Mouse (Mus musculus): Measurements from ENCODE around the gene Tspyl3. TPM values are rescaled to one million over a fixed set of nuclear protein-coding genes. Genes with fewer than 3 reads are reported as not detected.
A peak's percentile ranks its signal among the peaks of the same experiment; 100 is the strongest.

Tspyl3 gene
- polyA plus RNA-seq, 1 experiment from 2014 or later: 3.5 TPM

DNA sequence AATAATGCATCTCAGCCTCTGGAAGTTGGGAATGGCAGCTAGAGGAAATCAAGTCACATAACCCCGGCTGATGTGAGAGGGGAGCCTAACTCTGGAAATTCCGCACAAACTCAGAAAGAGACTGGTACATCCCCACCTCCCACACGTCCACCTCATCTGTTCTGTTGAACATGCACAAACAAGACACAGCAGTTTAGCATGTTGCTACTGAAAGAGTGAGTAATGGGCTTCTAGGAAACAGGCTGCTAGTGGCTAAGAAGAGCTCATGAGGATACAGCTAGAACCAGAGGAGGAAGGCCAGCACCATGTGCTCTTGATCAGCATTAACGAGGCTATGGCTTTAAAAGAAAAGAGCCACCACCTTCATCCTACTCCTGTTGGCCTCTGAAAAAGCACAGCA lies 12.7 kb upstream of the Tspyl3 start:
- Histone ChIP-seq H3K4me3 (ENCODE audit: low read depth, low read length) (peak overlapping the region; percentile 6; the same call in 1 of the 2 replicates), H3K27me3 (replicated peaks; ENCODE audit: control insufficient read depth, insufficient read depth, low read length) (no peaks in the 10 kb centered on the region), H3K36me3 (ENCODE audit: control insufficient read depth, insufficient read depth) (peaks cover 37% of the 10 kb centered on the region), H3K27ac (ENCODE audit: low read depth, low read length) (peak overlapping the region; percentile 81), H3K4me2 (replicated peaks; ENCODE audit: low read depth) (peak overlapping the region; percentile 77), H3K9me3 (ENCODE audit: control insufficient read depth) (no peaks in the 10 kb centered on the region), H3K9ac (ENCODE audit: low read depth, low read length) (peak overlapping the region; percentile 27), H3K4me1 (replicated peaks; ENCODE audit: control insufficient read depth, insufficient read depth, low read length) (peaks cover 13% of the 10 kb centered on the region; the same call in 1 of the 2 replicates)
- ATAC-seq: no peak
- WGBS: 44% methylated on average over 4 of the region's 4 CpGs
- no peak for TF ChIP-seq CTCF (IDR thresholded peaks at IDR 0.05; ENCODE audit: low read depth)

DNA sequence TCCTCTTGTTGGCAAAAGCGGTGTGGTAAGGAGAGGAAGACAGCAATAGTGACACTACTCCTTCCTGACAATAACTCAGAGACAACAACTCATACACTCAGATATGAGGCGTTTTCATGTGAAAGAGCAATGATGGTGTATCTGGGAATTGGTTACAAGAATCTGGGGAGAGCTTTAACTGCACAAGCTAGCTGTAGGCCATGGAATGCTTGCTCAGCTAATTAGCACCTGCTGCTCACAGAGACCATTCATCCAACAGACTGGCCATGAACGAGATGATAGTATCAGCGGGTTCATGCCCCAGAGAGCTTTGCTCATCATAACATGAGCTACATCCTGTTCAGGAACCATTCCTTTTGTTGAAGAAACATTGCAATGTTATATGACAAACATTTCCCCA lies 12.0 kb upstream of the Tspyl3 start:
- peaks cover 12% of the 10 kb centered on the region; the same call in 1 of the 2 replicates for H3K4me1 ChIP-seq (replicated peaks; ENCODE audit: control insufficient read depth, insufficient read depth, low read length)
- no peak overlapping the region for H3K4me3 ChIP-seq (ENCODE audit: low read depth, low read length)
- peaks cover 42% of the 10 kb centered on the region for H3K36me3 ChIP-seq (ENCODE audit: control insufficient read depth, insufficient read depth)
- peak overlapping the region; percentile 27; the same call in 1 of the 2 replicates for H3K9ac ChIP-seq (ENCODE audit: low read depth, low read length)
- H3K4me2 ChIP-seq (replicated peaks; ENCODE audit: low read depth): peak overlapping the region; percentile 77
- TF ChIP-seq CTCF (IDR thresholded peaks at IDR 0.05; ENCODE audit: low read depth): no peak
- WGBS: 44% methylated on average over 4 of the region's 4 CpGs
- no peak overlapping the region for H3K27ac ChIP-seq (ENCODE audit: low read depth, low read length)
- no peaks in the 10 kb centered on the region for H3K9me3 ChIP-seq (ENCODE audit: control insufficient read depth)
- no peaks in the 10 kb centered on the region for H3K27me3 ChIP-seq (replicated peaks; ENCODE audit: control insufficient read depth, insufficient read depth, low read length)
- ATAC-seq: no peak

DNA sequence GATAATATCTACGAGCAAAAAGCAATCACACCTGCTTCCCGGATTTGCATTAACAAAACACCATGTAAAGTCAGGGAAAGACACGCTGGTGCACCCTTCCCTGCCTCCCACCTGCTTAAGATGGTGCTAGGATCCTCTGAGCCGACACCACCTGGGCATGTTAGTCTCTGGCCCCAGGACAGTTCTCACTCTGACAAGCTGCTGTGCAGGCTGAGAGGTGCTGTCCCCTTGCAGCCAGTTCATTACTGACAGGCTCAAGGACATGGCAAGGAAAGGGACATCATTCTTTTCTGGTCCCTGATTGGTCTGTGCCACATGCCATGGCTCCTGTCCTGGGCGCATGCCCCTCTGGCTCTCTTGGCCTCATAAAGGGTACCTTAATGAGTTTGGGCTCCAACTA lies 3.3 kb upstream of the Tspyl3 start:
- no peak for ATAC-seq
- H3K4me2 ChIP-seq (replicated peaks; ENCODE audit: low read depth): no peak overlapping the region
- H3K9me3 ChIP-seq (ENCODE audit: control insufficient read depth): no peaks in the 10 kb centered on the region
- no peak for TF ChIP-seq CTCF (IDR thresholded peaks at IDR 0.05; ENCODE audit: low read depth)
- WGBS: 76% methylated on average over 5 of the region's 5 CpGs
- H3K27me3 ChIP-seq (replicated peaks; ENCODE audit: control insufficient read depth, insufficient read depth, low read length): no peaks in the 10 kb centered on the region
- H3K27ac ChIP-seq (ENCODE audit: low read depth, low read length): no peak overlapping the region
- H3K9ac ChIP-seq (ENCODE audit: low read depth, low read length): no peak overlapping the region
- no peaks in the 10 kb centered on the region for H3K4me1 ChIP-seq (replicated peaks; ENCODE audit: control insufficient read depth, insufficient read depth, low read length)
- peaks cover 55% of the 10 kb centered on the region for H3K36me3 ChIP-seq (ENCODE audit: control insufficient read depth, insufficient read depth)
- H3K4me3 ChIP-seq (ENCODE audit: low read depth, low read length): no peak overlapping the region

DNA sequence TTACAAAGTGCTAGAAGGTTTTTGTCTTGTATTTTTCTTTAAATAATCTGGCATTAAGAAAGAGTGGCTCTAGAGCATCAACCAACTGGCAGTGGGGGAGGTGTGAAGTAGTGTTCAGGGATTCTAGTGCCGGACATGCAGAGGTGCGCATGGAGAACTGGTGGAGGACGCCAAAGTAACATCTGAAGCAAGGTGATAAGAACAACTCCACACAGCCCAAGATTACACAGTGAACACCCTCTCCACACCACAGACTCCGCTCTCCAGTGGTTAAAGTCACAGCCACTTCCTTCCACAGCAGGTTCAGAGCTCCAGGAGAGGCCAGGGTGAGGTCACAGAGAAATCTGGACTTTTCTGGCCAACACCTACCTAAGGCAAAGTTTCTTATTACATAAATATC lies 2.7 kb upstream of the Tspyl3 start:
- Histone ChIP-seq H3K27me3 (replicated peaks; ENCODE audit: control insufficient read depth, insufficient read depth, low read length) (no peaks in the 10 kb centered on the region), H3K36me3 (ENCODE audit: control insufficient read depth, insufficient read depth) (peaks cover 49% of the 10 kb centered on the region), H3K27ac (ENCODE audit: low read depth, low read length) (no peak overlapping the region), H3K4me1 (replicated peaks; ENCODE audit: control insufficient read depth, insufficient read depth, low read length) (no peaks in the 10 kb centered on the region), H3K9ac (ENCODE audit: low read depth, low read length) (no peak overlapping the region), H3K4me3 (ENCODE audit: low read depth, low read length) (no peak overlapping the region), H3K9me3 (ENCODE audit: control insufficient read depth) (no peaks in the 10 kb centered on the region), H3K4me2 (replicated peaks; ENCODE audit: low read depth) (no peak overlapping the region)
- ATAC-seq: no peak
- WGBS: 72% methylated on average over 4 of the region's 4 CpGs
- TF ChIP-seq CTCF (IDR thresholded peaks at IDR 0.05; ENCODE audit: low read depth): no peak

DNA sequence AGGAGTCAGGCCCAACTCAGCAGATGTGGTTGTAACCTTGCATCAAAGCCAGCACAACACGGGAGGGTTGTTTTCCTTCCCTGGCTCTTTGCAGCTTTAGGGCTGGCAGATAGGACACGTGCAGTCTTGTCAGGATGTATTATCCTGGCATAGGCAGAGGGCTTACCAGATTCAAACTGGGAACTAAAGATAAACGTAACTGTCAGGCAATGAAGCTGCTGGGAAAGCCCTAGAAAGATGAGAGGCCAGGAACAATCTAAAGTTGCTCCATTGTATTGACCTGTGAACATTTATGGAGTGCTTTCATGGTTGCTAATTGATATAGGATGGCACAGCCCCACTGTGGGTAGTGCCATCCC lies 333 bp upstream of the Tspyl3 start:
- WGBS: 6% methylated on average over 3 of the region's 3 CpGs
- peak; percentile 17; the same call in 1 of the 2 replicates for ATAC-seq
- H3K4me1 ChIP-seq (replicated peaks; ENCODE audit: control insufficient read depth, insufficient read depth, low read length): no peaks in the 10 kb centered on the region
- H3K4me2 ChIP-seq (replicated peaks; ENCODE audit: low read depth): peak overlapping the region; percentile 69
- H3K9me3 ChIP-seq (ENCODE audit: control insufficient read depth): no peaks in the 10 kb centered on the region
- H3K36me3 ChIP-seq (ENCODE audit: control insufficient read depth, insufficient read depth): peaks cover 27% of the 10 kb centered on the region
- H3K9ac ChIP-seq (ENCODE audit: low read depth, low read length): 0 out of 2 replicates have a peak overlapping the region, but pooled peaks have one; percentile 59
- no peak for TF ChIP-seq CTCF (IDR thresholded peaks at IDR 0.05; ENCODE audit: low read depth)
- H3K27me3 ChIP-seq (replicated peaks; ENCODE audit: control insufficient read depth, insufficient read depth, low read length): no peaks in the 10 kb centered on the region
- H3K27ac ChIP-seq (ENCODE audit: low read depth, low read length): peak overlapping the region; percentile 62; the same call in 1 of the 2 replicates
- peak overlapping the region; percentile 49; the same call in 1 of the 2 replicates for H3K4me3 ChIP-seq (ENCODE audit: low read depth, low read length)

DNA sequence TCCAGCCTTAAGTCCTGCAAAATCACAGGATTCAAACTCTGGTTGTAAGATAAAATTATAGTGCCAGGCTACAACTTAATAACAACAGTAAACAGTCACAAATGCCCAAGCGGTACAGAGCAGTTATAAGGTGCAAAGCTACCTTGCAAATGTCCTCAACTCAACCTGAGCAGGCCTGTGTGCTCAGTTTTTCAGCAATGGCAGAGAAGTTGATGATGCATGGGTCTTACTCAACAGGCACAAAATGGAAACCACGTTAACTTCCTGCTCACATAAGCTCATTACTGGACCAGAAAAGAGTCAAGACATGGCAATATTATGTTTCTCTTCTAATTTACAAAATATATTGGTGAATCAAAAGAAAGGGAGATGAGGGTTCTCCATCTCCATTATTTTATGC lies 2.7 kb downstream of the Tspyl3 start:
- 0 out of 2 replicates have a peak, but pooled peaks cover 5% of the 10 kb centered on the region for H3K4me1 ChIP-seq (replicated peaks; ENCODE audit: control insufficient read depth, insufficient read depth, low read length)
- no peaks in the 10 kb centered on the region for H3K9me3 ChIP-seq (ENCODE audit: control insufficient read depth)
- ATAC-seq: no peak
- TF ChIP-seq CTCF (IDR thresholded peaks at IDR 0.05; ENCODE audit: low read depth): no peak
- no peak overlapping the region for H3K4me3 ChIP-seq (ENCODE audit: low read depth, low read length)
- no peak overlapping the region for H3K27ac ChIP-seq (ENCODE audit: low read depth, low read length)
- H3K36me3 ChIP-seq (ENCODE audit: control insufficient read depth, insufficient read depth): no peaks in the 10 kb centered on the region
- H3K27me3 ChIP-seq (replicated peaks; ENCODE audit: control insufficient read depth, insufficient read depth, low read length): no peaks in the 10 kb centered on the region
- 83% methylated on average over 2 of the region's 2 CpGs for WGBS
- no peak overlapping the region for H3K4me2 ChIP-seq (replicated peaks; ENCODE audit: low read depth)
- no peak overlapping the region for H3K9ac ChIP-seq (ENCODE audit: low read depth, low read length)

DNA sequence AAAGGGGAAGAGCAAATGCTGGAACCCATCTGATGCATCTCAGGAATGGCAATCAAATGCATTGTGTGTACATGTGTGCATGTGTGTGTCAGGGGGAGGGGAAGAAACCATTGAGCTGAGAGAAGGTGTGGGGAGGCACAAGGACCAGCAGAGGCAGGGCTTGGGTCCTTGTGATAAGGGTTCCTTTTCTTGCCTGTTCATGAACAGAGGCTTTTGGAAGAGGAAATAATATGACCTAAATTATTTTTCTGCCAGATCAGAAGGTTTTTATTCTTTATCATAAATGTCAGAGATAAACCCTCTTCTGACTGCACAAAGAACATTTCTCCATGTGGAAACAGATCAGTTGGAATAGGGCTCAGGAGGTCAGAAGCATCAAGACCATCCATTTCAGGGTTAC lies 3.1 kb downstream of the Tspyl3 start:
- Histone ChIP-seq H3K4me2 (replicated peaks; ENCODE audit: low read depth) (no peak overlapping the region), H3K4me3 (ENCODE audit: low read depth, low read length) (no peak overlapping the region), H3K27ac (ENCODE audit: low read depth, low read length) (no peak overlapping the region), H3K9me3 (ENCODE audit: control insufficient read depth) (no peaks in the 10 kb centered on the region), H3K27me3 (replicated peaks; ENCODE audit: control insufficient read depth, insufficient read depth, low read length) (no peaks in the 10 kb centered on the region), H3K4me1 (replicated peaks; ENCODE audit: control insufficient read depth, insufficient read depth, low read length) (0 out of 2 replicates have a peak, but pooled peaks cover 5% of the 10 kb centered on the region), H3K9ac (ENCODE audit: low read depth, low read length) (no peak overlapping the region), H3K36me3 (ENCODE audit: control insufficient read depth, insufficient read depth) (no peaks in the 10 kb centered on the region)
- ATAC-seq: no peak
- TF ChIP-seq CTCF (IDR thresholded peaks at IDR 0.05; ENCODE audit: low read depth): no peak
